Comparison of ENCODE assay signal across 8 mouse cellular contexts in genomic region chrX:74085601-74086038, GRCm38 (mm10). TPM values are rescaled to one million over a fixed set of nuclear protein-coding genes. Genes with fewer than 3 reads are reported as not detected.
DNase-seq lines count a peak whose midpoint lies in the region; ATAC-seq and TF ChIP-seq lines count a peak whose summit lies in the region.

No protein-coding gene starts in this region.

- DNase-seq in CD4-positive helper T cell, adult 2 months (ENCODE audit: low read depth, low spot score): peak; percentile 97
- DNase-seq in brain, embryonic 18.5 days (ENCODE audit: low read depth, low spot score): peak; percentile 93
- DNase-seq in kidney, postnatal 0 days (ENCODE audit: low spot score): peak; percentile 98
- peak; percentile 89 for DNase-seq in liver, embryonic 11.5 days (ENCODE audit: low spot score)
- peak; percentile 96 for DNase-seq in naive thymus-derived CD4-positive, alpha-beta T cell, adult 2 months (ENCODE audit: low read depth)

- H3K27ac ChIP-seq in heart, embryonic 12.5 days (ENCODE audit: poor library complexity, severe bottlenecking): peak overlapping the region; percentile 96
- peak overlapping the region; percentile 93 for H3K27ac ChIP-seq in kidney, postnatal 0 days
- H3K27ac ChIP-seq in liver, embryonic 11.5 days (ENCODE audit: low read depth, low read length): peak overlapping the region; percentile 88
- H3K27ac ChIP-seq in stomach, embryonic 14.5 days (ENCODE audit: low read length): peak overlapping the region; percentile 91; the same call in 1 of the 2 replicates

- 0 out of 2 replicates have a peak, but pooled peaks cover 10% of the 10 kb centered on the region for H3K27me3 ChIP-seq in heart, embryonic 12.5 days (replicated peaks)
- H3K27me3 ChIP-seq in kidney, postnatal 0 days (ENCODE audit: insufficient read depth, low read length): no peaks in the 10 kb centered on the region
- peaks cover 6% of the 10 kb centered on the region; the same call in 1 of the 2 replicates for H3K27me3 ChIP-seq in liver, embryonic 11.5 days (replicated peaks; ENCODE audit: control insufficient read depth, insufficient read depth, low read length)
- H3K27me3 ChIP-seq in stomach, embryonic 14.5 days (ENCODE audit: control insufficient read depth, insufficient read depth, low read length): no peaks in the 10 kb centered on the region

- peak overlapping the region; percentile 71 for H3K4me3 ChIP-seq in heart, embryonic 12.5 days
- peak overlapping the region; percentile 62 for H3K4me3 ChIP-seq in kidney, postnatal 0 days (replicated peaks; ENCODE audit: low read depth, low read length)
- H3K4me3 ChIP-seq in liver, embryonic 11.5 days (ENCODE audit: low read depth, low read length): peak overlapping the region; percentile 62
- peak overlapping the region; percentile 56 for H3K4me3 ChIP-seq in stomach, embryonic 14.5 days (ENCODE audit: low read depth, low read length)

- H3K4me1 ChIP-seq in heart, embryonic 12.5 days (replicated peaks): peaks cover 9% of the 10 kb centered on the region
- no peaks in the 10 kb centered on the region for H3K4me1 ChIP-seq in kidney, postnatal 0 days (replicated peaks; ENCODE audit: insufficient read depth, low read length)
- peaks cover 3% of the 10 kb centered on the region; the same call in 1 of the 2 replicates for H3K4me1 ChIP-seq in liver, embryonic 11.5 days (replicated peaks; ENCODE audit: control insufficient read depth, insufficient read depth, low read length)
- no peaks in the 10 kb centered on the region for H3K4me1 ChIP-seq in stomach, embryonic 14.5 days (ENCODE audit: control insufficient read depth, insufficient read depth, low read length)

- H3K9me3 ChIP-seq in heart, embryonic 12.5 days (replicated peaks): no peaks in the 10 kb centered on the region; the same call in 1 of the 2 replicates
- H3K9me3 ChIP-seq in kidney, postnatal 0 days (replicated peaks; ENCODE audit: low read length): no peaks in the 10 kb centered on the region
- no peaks in the 10 kb centered on the region for H3K9me3 ChIP-seq in liver, embryonic 11.5 days (ENCODE audit: control insufficient read depth, low read length)
- no peaks in the 10 kb centered on the region for H3K9me3 ChIP-seq in stomach, embryonic 14.5 days (ENCODE audit: control insufficient read depth, low read depth, low read length)

- no peaks in the 10 kb centered on the region for H3K36me3 ChIP-seq in heart, embryonic 12.5 days
- H3K36me3 ChIP-seq in kidney, postnatal 0 days (ENCODE audit: insufficient read depth, low read length): no peaks in the 10 kb centered on the region
- H3K36me3 ChIP-seq in liver, embryonic 11.5 days (ENCODE audit: control insufficient read depth, insufficient read depth, low read length): no peaks in the 10 kb centered on the region
- H3K36me3 ChIP-seq in stomach, embryonic 14.5 days (ENCODE audit: control insufficient read depth, insufficient read depth, low read length): no peaks in the 10 kb centered on the region

- WGBS in heart, embryonic 12.5 days: 16% methylated on average over 27 of the region's 27 CpGs
- WGBS in kidney, postnatal 0 days: 24% methylated on average over 25 of the region's 27 CpGs
- WGBS in liver, embryonic 11.5 days: 21% methylated on average over 26 of the region's 27 CpGs
- 23% methylated on average over 22 of the region's 27 CpGs for WGBS in stomach, embryonic 14.5 days

- H3K9ac ChIP-seq in heart, embryonic 12.5 days: peak overlapping the region; percentile 82
- H3K9ac ChIP-seq in kidney, postnatal 0 days (ENCODE audit: low read depth, low read length): peak overlapping the region; percentile 79
- peak overlapping the region; percentile 69 for H3K9ac ChIP-seq in liver, embryonic 11.5 days (ENCODE audit: low read depth, low read length)
- no peak overlapping the region for H3K9ac ChIP-seq in stomach, embryonic 14.5 days (replicated peaks; ENCODE audit: low read depth, low read length)

- peak; percentile 99 for ATAC-seq in erythroid progenitor cell, adult 5-6 weeks (replicated peaks; ENCODE audit: low FRiP score, poor library complexity, severe bottlenecking)
- ATAC-seq in heart, embryonic 12.5 days (ENCODE audit: insufficient number of reproducible peaks, low FRiP score): peak; percentile 99
- ATAC-seq in kidney, postnatal 0 days (replicated peaks; ENCODE audit: low FRiP score, low read depth): peak; percentile 99
- peak; percentile 99 for ATAC-seq in liver, embryonic 11.5 days (replicated peaks; ENCODE audit: low FRiP score)
- ATAC-seq in stomach, embryonic 14.5 days (ENCODE audit: insufficient number of reproducible peaks, insufficient read depth, low FRiP score, low read depth): peak; percentile 99

- no peak for TF ChIP-seq CTCF in kidney, postnatal 0 days (IDR thresholded peaks at IDR 0.05; ENCODE audit: low read depth)

- peak overlapping the region; percentile 51 for H3K4me2 ChIP-seq in heart, embryonic 12.5 days
- peak overlapping the region; percentile 34 for H3K4me2 ChIP-seq in kidney, postnatal 0 days (ENCODE audit: low read length)
- H3K4me2 ChIP-seq in liver, embryonic 11.5 days: peak overlapping the region; percentile 53
- peak overlapping the region; percentile 28 for H3K4me2 ChIP-seq in stomach, embryonic 14.5 days (replicated peaks; ENCODE audit: low read depth, low read length)

RNA-seq across cellular contexts. Expression of gene Opn1mw, which starts 41.6 kb away (rescaled TPM):
- not detected in 2 replicates for total RNA-seq in erythroid progenitor cell, adult 5-6 weeks (2015; ENCODE audit: low replicate concordance)
- total RNA-seq in erythroid progenitor cell, adult 5-6 weeks (2017; ENCODE audit: low replicate concordance): not detected in 2 replicates
- polyA plus RNA-seq in heart, embryonic 12.5 days (2016; fragmentation: Nextera tagmentation; extraction: Ambion mirVana): not detected in 2 replicates
- not detected in 2 replicates for polyA plus RNA-seq in kidney, postnatal 0 days (2015; fragmentation: Nextera tagmentation; extraction: Ambion mirVana)
- polyA plus RNA-seq in liver, embryonic 11.5 days (2014; fragmentation: Nextera tagmentation; extraction: Ambion mirVana): not detected in 2 replicates
- not detected in 2 replicates for polyA plus RNA-seq in stomach, embryonic 14.5 days (2014; fragmentation: Nextera tagmentation; extraction: Ambion mirVana)

RNA-seq across cellular contexts. Expression of gene Mecp2, which starts 49.5 kb away (rescaled TPM):
- total RNA-seq in erythroid progenitor cell, adult 5-6 weeks (2015; ENCODE audit: low replicate concordance): 26.3 and 37.3 TPM in 2 replicates
- total RNA-seq in erythroid progenitor cell, adult 5-6 weeks (2017; ENCODE audit: low replicate concordance): 24.9 and 28.2 TPM in 2 replicates
- 12.0 and 14.0 TPM in 2 replicates for polyA plus RNA-seq in heart, embryonic 12.5 days (2016; fragmentation: Nextera tagmentation; extraction: Ambion mirVana)
- polyA plus RNA-seq in kidney, postnatal 0 days (2015; fragmentation: Nextera tagmentation; extraction: Ambion mirVana): 9.3 and 9.4 TPM in 2 replicates
- 10.5 and 11.8 TPM in 2 replicates for polyA plus RNA-seq in liver, embryonic 11.5 days (2014; fragmentation: Nextera tagmentation; extraction: Ambion mirVana)
- polyA plus RNA-seq in stomach, embryonic 14.5 days (2014; fragmentation: Nextera tagmentation; extraction: Ambion mirVana): 12.9 and 13.4 TPM in 2 replicates

Comparison
In these comparisons a context has a peak if more than half of its experiments do, and no peak if none do; other contexts are left out.
1. Peak in every context shown above with its lines: DNase-seq, ATAC-seq, H3K4me3 ChIP-seq and H3K27ac ChIP-seq.